Mouse (Mus musculus): ENCODE measurements around the gene Clcnka.

- TF ChIP-seq POLR2A (IDR thresholded peaks at IDR 0.05; ENCODE audit: control insufficient read depth, extremely low read depth, insufficient read depth, low read length, poor library complexity) (no peak), CTCF (IDR thresholded peaks at IDR 0.05; ENCODE audit: borderline replicate concordance, control insufficient read depth, extremely low read depth, insufficient read depth, low read length, poor library complexity) (no peak)
These were observed 47.7 kb upstream of the Clcnka start for GRCm38 (mm10) chr4:141446211-141446610.
